8 mouse cellular contexts compared by ENCODE assay signal in the genomic region with DNA sequence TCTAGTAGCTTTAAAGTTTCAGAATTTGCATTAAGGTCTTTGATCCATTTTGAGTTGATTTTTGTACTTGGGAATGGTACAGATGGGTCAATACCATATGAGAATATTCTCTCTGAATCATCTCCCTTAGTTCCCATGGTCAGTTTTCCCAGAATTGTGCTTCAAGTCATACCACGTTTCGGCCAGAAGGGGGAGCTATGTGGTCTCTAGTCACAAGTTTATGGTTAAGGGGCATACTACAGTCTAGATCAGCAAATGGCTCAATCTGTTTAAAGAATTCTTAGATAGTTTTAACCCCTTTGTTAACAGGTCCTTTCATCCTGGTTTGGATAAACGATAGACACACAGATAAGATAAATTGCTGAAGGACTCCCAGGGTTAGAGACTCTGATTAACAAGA.
A peak's percentile ranks its signal among the peaks of the same experiment; 100 is the strongest.
DNase-seq lines count a peak whose midpoint lies in the region; ATAC-seq lines count a peak whose summit lies in the region.

No protein-coding gene starts in this region.

- peak; percentile 18 for DNase-seq in gastrocnemius, postnatal 10 days
- DNase-seq in gastrocnemius, adult 18-20 months (ENCODE audit: low spot score), result no peak
- DNase-seq in ovary, postnatal 14 days (ENCODE audit: low spot score), result peak; percentile 17
- DNase-seq in ovary, adult 18-20 months (ENCODE audit: low spot score), result no peak
- no peak for DNase-seq in spleen, adult 12 weeks (ENCODE audit: low spot score)

- ATAC-seq in common myeloid progenitor, adult 5-6 weeks (replicated peaks; ENCODE audit: low read depth, poor library complexity, severe bottlenecking), result peak; percentile 69; the same call in 1 of the 2 replicates
- 0 out of 2 replicates have a peak, but pooled peaks have one; percentile 55 for ATAC-seq in megakaryocyte progenitor cell, adult 5-6 weeks (replicated peaks; ENCODE audit: poor library complexity)
- ATAC-seq in megakaryocyte-erythroid progenitor cell, adult 5-6 weeks (replicated peaks; ENCODE audit: low FRiP score, low TSS enrichment, poor library complexity, severe bottlenecking), result no peak

Comparison
In these comparisons a context has a peak if more than half of its experiments do, and no peak if none do; other contexts are left out.
1. DNase-seq: peak in gastrocnemius, postnatal 10 days (single experiment) and ovary, postnatal 14 days (single experiment); none in gastrocnemius, adult 18-20 months (single experiment), ovary, adult 18-20 months (single experiment) and spleen, adult 12 weeks (single experiment).